Mouse (Mus musculus) neural tube, embryonic 13.5 days (tissue): ENCODE measurements around the gene Olfr808. TPM values are rescaled to one million over a fixed set of nuclear protein-coding genes. Genes with fewer than 3 reads are reported as not detected.

ENCODE experiments used
- ATAC-seq: fragments of 200-750 bp; cut with Nextera tagmentation; 2 replicates; pipeline ENCODE4 v1.8.0; 2017; ENCODE audit warnings: low read depth, mild to moderate bottlenecking, moderate TSS enrichment, moderate library complexity
- H3K27ac ChIP-seq: fragments of 300-500 bp; sonication (generic); replicated peaks from 2 replicates; pipeline ENCODE4 v1.5.1; 2015; ENCODE audit warnings: moderate library complexity, mild to moderate bottlenecking, inconsistent platforms
- H3K27me3 ChIP-seq: fragments of 300-500 bp; sonication (generic); 2 replicates; pipeline ENCODE4 v1.6.1; 2015; ENCODE audit warnings: mild to moderate bottlenecking, inconsistent platforms
- H3K36me3 ChIP-seq: fragments of 300-500 bp; sonication (generic); 2 replicates; pipeline ENCODE4 v1.6.1; 2015; ENCODE audit warnings: mild to moderate bottlenecking, inconsistent platforms
- H3K4me1 ChIP-seq: fragments of 300-500 bp; sonication (generic); replicated peaks from 2 replicates; pipeline ENCODE4 v1.6.1; 2015; ENCODE audit warnings: inconsistent platforms
- H3K4me2 ChIP-seq: fragments of 300-500 bp; sonication (generic); 2 replicates; pipeline ENCODE4 v1.6.1; 2015; ENCODE audit warnings: inconsistent platforms, mild to moderate bottlenecking, moderate library complexity
- H3K4me3 ChIP-seq: fragments of 300-500 bp; sonication (generic); 2 replicates; pipeline ENCODE4 v1.5.1; 2015; ENCODE audit warnings: mild to moderate bottlenecking, inconsistent platforms
- H3K9ac ChIP-seq: fragments of 300-500 bp; sonication (generic); 2 replicates; pipeline ENCODE4 v1.6.1; 2015; ENCODE audit warnings: moderate library complexity, mild to moderate bottlenecking, inconsistent platforms
- H3K9me3 ChIP-seq: fragments of 300-500 bp; sonication (generic); 2 replicates; pipeline ENCODE4 v1.6.1; 2016; ENCODE audit warnings: inconsistent platforms
- WGBS: fragments of 180-500 bp; shearing (Covaris S2); methylation state at CpG from one replicate; pipeline ENCODE4 v1.1.7; 2015; 5-methylcytosine and 5-hydroxymethylcytosine counted together
- microRNA-seq: library from miRNA; unstranded; fragments of <30 nt; microRNA quantifications from one replicate; pipeline ENCODE4, GENCODE M21; 2016
- polyA plus RNA-seq: library from polyadenylated mRNA; unstranded; fragments of >200 nt; fragmentation: Nextera tagmentation; extraction: Ambion mirVana; gene quantifications from 2 replicates; pipeline ENCODE4 v1.2.1, GENCODE M21; 2015

The Olfr808 gene
- polyA plus RNA-seq: not detected in 2 replicates

DNA sequence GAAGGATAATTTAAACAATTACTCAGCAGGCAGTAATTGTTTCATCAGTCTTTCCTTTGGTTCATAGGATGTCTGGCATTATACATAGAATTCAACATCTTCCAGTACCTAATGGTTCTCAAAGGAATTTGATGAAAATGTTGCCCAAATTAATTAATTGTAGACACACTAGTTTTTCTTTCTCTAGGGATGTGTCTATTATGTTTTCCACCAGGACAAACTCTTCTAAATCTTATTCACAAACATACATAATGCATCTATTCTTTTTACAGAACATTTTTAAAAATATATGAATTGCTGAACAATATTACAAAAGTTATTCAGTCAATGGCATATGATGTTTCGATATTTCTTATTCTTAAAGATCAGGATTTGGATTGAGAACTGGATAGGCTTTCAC lies at the start of gene Olfr808:
Olfr808 (plus strand) TSS at position 301 of the 400 bp plus-strand sequence.
- no peaks in the 10 kb centered on the region for H3K4me1 ChIP-seq
- H3K36me3 ChIP-seq: no peaks in the 10 kb centered on the region
- no peaks in the 10 kb centered on the region for H3K27me3 ChIP-seq
- no peak within 1 kb of the TSS for H3K27ac ChIP-seq
- no peaks in the 10 kb centered on the region for H3K9me3 ChIP-seq
- ATAC-seq: no peak
- no peak within 1 kb of the TSS for H3K4me2 ChIP-seq
- H3K9ac ChIP-seq: no peak within 1 kb of the TSS
- WGBS: 94% methylated on average over 1 of the region's 1 CpGs
- no peak within 1 kb of the TSS for H3K4me3 ChIP-seq

DNA sequence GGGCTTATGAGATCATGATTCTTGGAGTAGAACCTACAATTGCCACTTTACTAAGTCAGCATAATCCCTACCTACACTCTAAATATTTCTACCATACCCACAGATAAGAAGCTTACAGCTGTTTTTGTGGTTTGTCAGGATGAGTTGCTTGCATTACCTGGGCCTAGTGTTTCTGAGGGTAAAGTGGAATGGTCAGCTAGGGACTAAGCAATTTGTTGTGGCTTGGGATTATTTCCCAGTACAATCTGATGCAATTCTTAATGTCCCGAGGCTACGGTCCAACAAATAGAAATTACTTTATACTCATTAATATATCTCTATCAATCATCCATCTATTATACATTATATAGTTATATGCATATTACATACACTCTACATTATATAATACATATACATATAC lies 36.0 kb upstream of the Olfr808 start, which contains the start of gene Olfr805:
Olfr805 (minus strand) TSS at position 101 of the 400 bp plus-strand sequence.
- no peaks in the 10 kb centered on the region for H3K4me1 ChIP-seq
- ATAC-seq: no peak
- no peak within 1 kb of the TSS for H3K4me2 ChIP-seq
- H3K9ac ChIP-seq: no peak within 1 kb of the TSS
- no peak within 1 kb of the TSS for H3K4me3 ChIP-seq
- no peaks in the 10 kb centered on the region for H3K27me3 ChIP-seq
- no peak within 1 kb of the TSS for H3K27ac ChIP-seq
- no peaks in the 10 kb centered on the region for H3K9me3 ChIP-seq
- 87% methylated on average over 2 of the region's 2 CpGs for WGBS
- H3K36me3 ChIP-seq: no peaks in the 10 kb centered on the region

DNA sequence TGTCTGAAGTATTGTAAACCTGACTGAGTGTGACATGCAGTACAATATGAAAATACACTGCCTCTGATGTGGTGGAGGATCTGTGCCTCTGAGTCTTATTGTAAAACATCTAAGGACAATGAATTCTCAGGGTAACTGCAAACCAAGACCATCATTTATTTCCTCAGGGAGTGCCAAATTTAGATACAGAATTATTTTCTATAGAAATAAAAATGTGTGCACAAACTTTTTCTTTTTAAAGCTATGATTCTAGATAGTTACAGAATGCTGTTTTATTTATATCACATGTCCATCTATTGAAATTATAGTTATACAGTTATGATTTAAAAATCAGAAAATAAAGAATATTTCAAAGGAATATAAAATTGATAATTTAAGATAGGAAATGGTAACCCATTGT lies 23.5 kb upstream of the Olfr808 start, which contains the start of gene Olfr806:
Olfr806 (minus strand) TSS at position 101 of the 400 bp plus-strand sequence.
- no peak for ATAC-seq
- Histone ChIP-seq H3K4me1 (no peaks in the 10 kb centered on the region), H3K27me3 (no peaks in the 10 kb centered on the region), H3K4me2 (no peak within 1 kb of the TSS), H3K36me3 (no peaks in the 10 kb centered on the region), H3K27ac (no peak within 1 kb of the TSS), H3K9me3 (no peaks in the 10 kb centered on the region), H3K4me3 (no peak within 1 kb of the TSS), H3K9ac (no peak within 1 kb of the TSS)

DNA sequence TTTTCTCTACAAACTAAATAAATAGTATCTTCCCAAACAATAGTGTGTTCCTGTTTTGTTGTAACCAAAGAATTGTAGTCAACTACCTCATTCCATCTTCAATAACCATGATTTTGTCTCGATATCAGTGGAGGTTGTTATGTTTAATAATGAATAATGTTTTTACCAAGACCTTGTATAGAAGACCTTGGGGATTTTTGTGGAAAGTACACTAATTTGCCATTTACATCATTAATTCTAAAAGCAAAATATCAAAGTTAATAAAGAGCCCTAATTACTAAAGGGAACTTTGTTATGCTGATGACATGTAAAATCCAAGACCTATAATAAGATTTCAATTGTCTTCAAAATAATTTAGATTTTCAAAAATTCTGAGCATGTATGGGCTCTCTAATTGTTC lies 7.6 kb upstream of the Olfr808 start, which contains the start of gene Olfr807:
Olfr807 (minus strand) TSS at position 101 of the 400 bp plus-strand sequence.
- no peaks in the 10 kb centered on the region for H3K36me3 ChIP-seq
- ATAC-seq: no peak

DNA sequence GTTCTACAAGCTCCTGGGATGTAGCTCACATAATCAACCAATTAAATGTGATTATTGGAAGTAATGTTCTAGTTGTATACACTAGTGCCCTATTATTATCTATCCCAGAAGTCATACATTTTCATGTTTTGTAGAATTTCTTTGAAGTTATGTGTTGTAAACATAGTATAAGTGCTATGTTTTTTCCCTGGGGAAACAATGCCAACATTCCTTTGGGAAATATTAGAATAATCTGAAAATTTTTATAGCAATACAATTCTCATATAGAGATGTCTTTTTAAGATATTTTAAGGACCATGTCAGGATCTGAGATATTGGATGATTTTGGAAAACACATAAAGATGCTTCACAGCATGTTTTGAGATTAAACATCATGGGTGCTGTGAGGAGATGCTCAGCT lies 9.1 kb downstream of the Olfr808 start, which contains the start of gene Olfr809:
Olfr809 (plus strand) TSS at position 301 of the 400 bp plus-strand sequence.
- H3K9me3 ChIP-seq: no peaks in the 10 kb centered on the region
- no peaks in the 10 kb centered on the region for H3K27me3 ChIP-seq
- no peaks in the 10 kb centered on the region for H3K36me3 ChIP-seq
- no peaks in the 10 kb centered on the region for H3K4me1 ChIP-seq
- H3K4me3 ChIP-seq: no peak within 1 kb of the TSS
- no peak for ATAC-seq
- H3K27ac ChIP-seq: no peak within 1 kb of the TSS
- no peak within 1 kb of the TSS for H3K9ac ChIP-seq
- no peak within 1 kb of the TSS for H3K4me2 ChIP-seq

More for the DNA sequence above, 7.6 kb upstream of the Olfr808 start, which contains the start of gene Olfr807:
- Histone ChIP-seq H3K4me1 (no peaks in the 10 kb centered on the region), H3K4me3 (no peak within 1 kb of the TSS), H3K9me3 (no peaks in the 10 kb centered on the region), H3K9ac (no peak within 1 kb of the TSS), H3K27ac (no peak within 1 kb of the TSS), H3K27me3 (no peaks in the 10 kb centered on the region), H3K4me2 (no peak within 1 kb of the TSS)
- 86% methylated on average over 1 of the region's 1 CpGs for WGBS

DNA sequence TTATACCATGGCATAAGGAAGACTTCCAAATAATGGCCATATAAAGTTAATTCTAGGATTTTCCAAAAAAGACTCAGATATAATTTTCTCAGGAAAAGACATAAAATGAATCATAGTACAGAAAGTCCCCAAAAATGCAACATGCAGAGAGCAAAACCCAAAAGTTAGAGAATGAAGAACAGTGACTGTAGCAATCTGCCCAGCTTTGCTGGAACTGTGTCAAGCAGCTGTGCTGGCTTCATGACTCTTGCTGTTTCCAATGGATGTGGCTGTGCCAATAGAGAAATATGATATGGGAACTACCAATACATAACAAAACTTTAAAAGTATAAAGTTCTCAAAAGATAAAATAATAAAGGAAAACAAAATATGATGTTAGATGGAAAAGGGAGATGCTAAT lies 12.8 kb downstream of the Olfr808 start:
- Histone ChIP-seq H3K9me3 (no peaks in the 10 kb centered on the region), H3K4me2 (no peak overlapping the region), H3K9ac (no peak overlapping the region), H3K4me3 (no peak overlapping the region), H3K27me3 (no peaks in the 10 kb centered on the region), H3K27ac (no peak overlapping the region), H3K36me3 (no peaks in the 10 kb centered on the region), H3K4me1 (no peaks in the 10 kb centered on the region)
- no peak for ATAC-seq

DNA sequence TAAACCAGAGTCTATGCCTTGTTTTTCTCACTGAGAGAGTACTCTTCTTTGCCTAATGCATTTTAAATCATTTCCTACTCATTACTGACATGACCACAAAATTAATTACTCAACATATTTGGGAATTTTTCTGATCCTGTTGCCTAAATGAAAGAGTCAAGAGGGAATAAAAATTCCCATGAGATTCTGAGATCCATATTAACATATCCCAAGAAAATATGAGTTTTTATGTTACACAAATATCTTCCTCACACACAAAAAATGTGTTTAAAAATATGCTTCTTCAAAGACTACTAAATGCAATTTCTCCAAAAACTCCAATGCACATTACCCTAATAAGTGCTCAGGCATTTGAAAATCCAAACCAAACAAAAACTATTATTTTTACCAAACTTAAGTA lies 29.5 kb downstream of the Olfr808 start, which contains the start of gene Olfr810:
Olfr810 (minus strand) TSS at position 101 of the 400 bp plus-strand sequence.
- Histone ChIP-seq H3K4me1 (no peaks in the 10 kb centered on the region), H3K27me3 (no peaks in the 10 kb centered on the region), H3K9ac (no peak within 1 kb of the TSS), H3K4me3 (no peak within 1 kb of the TSS), H3K9me3 (no peaks in the 10 kb centered on the region), H3K4me2 (no peak within 1 kb of the TSS), H3K27ac (no peak within 1 kb of the TSS), H3K36me3 (no peaks in the 10 kb centered on the region)
- no peak for ATAC-seq

DNA sequence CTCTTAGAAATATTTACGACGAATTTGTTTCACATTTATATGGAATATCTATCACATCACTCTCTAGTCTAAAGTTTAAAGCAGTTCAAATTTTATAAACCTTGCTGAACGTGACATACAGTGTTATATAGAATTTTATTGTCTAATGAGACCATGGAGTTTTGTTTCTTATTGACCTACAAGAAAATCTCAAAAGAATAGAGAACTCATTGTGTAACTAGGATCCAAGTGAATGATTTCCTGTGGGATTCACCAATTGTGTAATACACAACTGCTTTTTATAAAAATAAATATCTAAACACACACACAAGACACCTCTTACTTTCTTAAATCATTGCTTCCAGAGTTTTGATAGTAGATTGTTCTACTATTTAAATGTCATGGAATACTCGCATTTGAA lies 39.0 kb downstream of the Olfr808 start, which contains the start of gene Olfr811:
Olfr811 (minus strand) TSS at position 101 of the 400 bp plus-strand sequence.
- Histone ChIP-seq H3K27me3 (no peaks in the 10 kb centered on the region), H3K36me3 (no peaks in the 10 kb centered on the region), H3K4me1 (no peaks in the 10 kb centered on the region), H3K4me3 (no peak within 1 kb of the TSS), H3K9me3 (no peaks in the 10 kb centered on the region), H3K27ac (no peak within 1 kb of the TSS), H3K9ac (no peak within 1 kb of the TSS), H3K4me2 (no peak within 1 kb of the TSS)
- whole genome bisulfite sequencing: 90% methylated on average over 4 of the region's 4 CpGs
- no peak for ATAC-seq

Small RNAs within 50 kb of the gene (microRNA-seq; reads per million reads assigned to microRNA genes)
- not detected for gene Gm24485

Other genes with a start within 250 kb of the Olfr808 start
- not detected in 2 replicates for gene Olfr791, start 243.7 kb upstream of the Olfr808 start, polyA plus RNA-seq
- not detected in 2 replicates for gene Olfr792, start 226.3 kb upstream of the Olfr808 start, polyA plus RNA-seq
- not detected in 2 replicates for gene Olfr794, start 197.8 kb upstream of the Olfr808 start, polyA plus RNA-seq
- not detected in 2 replicates for gene Olfr796, start 152.9 kb upstream of the Olfr808 start, polyA plus RNA-seq
- gene Olfr798, start 137.5 kb upstream of the Olfr808 start, polyA plus RNA-seq: not detected in 2 replicates
- gene Olfr799, start 128.0 kb upstream of the Olfr808 start, polyA plus RNA-seq: not detected in 2 replicates
- not detected in 2 replicates for gene Olfr800, start 107.8 kb upstream of the Olfr808 start, polyA plus RNA-seq
- not detected in 2 replicates for gene Olfr801, start 91.6 kb upstream of the Olfr808 start, polyA plus RNA-seq
- 0.03 TPM in 1 of 2 replicates, not detected in the other for gene Olfr802, start 77.3 kb upstream of the Olfr808 start, polyA plus RNA-seq
- gene Olfr803, start 71.2 kb upstream of the Olfr808 start, polyA plus RNA-seq: not detected in 2 replicates
- gene Olfr804, start 62.3 kb upstream of the Olfr808 start, polyA plus RNA-seq: not detected in 2 replicates
- gene Olfr805, start 36.1 kb upstream of the Olfr808 start, polyA plus RNA-seq: not detected in 2 replicates
- gene Olfr806, start 23.6 kb upstream of the Olfr808 start, polyA plus RNA-seq: not detected in 2 replicates
- not detected in 2 replicates for gene Olfr807, start 7.7 kb upstream of the Olfr808 start, polyA plus RNA-seq
- gene Olfr809, start 9.2 kb downstream of the Olfr808 start, polyA plus RNA-seq: not detected in 2 replicates
- gene Olfr810, start 29.4 kb downstream of the Olfr808 start, polyA plus RNA-seq: not detected in 2 replicates
- not detected in 2 replicates for gene Olfr811, start 38.9 kb downstream of the Olfr808 start, polyA plus RNA-seq
- gene Olfr812, start 80.6 kb downstream of the Olfr808 start, polyA plus RNA-seq: not detected in 2 replicates
- not detected in 2 replicates for gene Olfr813, start 89.9 kb downstream of the Olfr808 start, polyA plus RNA-seq
- not detected in 2 replicates for gene Olfr814, start 114.4 kb downstream of the Olfr808 start, polyA plus RNA-seq
- gene Olfr815, start 140.4 kb downstream of the Olfr808 start, polyA plus RNA-seq: not detected in 2 replicates
- gene Olfr816, start 150.1 kb downstream of the Olfr808 start, polyA plus RNA-seq: not detected in 2 replicates
- not detected in 2 replicates for gene Olfr818, start 183.6 kb downstream of the Olfr808 start, polyA plus RNA-seq
- not detected in 2 replicates for gene Olfr819, start 201.8 kb downstream of the Olfr808 start, polyA plus RNA-seq
- not detected in 2 replicates for gene Olfr247, start 210.7 kb downstream of the Olfr808 start, polyA plus RNA-seq
- not detected in 2 replicates for gene Gm10310, start 219.6 kb downstream of the Olfr808 start, polyA plus RNA-seq
- not detected in 2 replicates for gene Olfr820, start 247.1 kb downstream of the Olfr808 start, polyA plus RNA-seq